Mouse (Mus musculus) liver, adult 2 months (tissue): ENCODE measurements around the gene Aurkaip1. TPM values are rescaled to one million over a fixed set of nuclear protein-coding genes. Genes with fewer than 3 reads are reported as not detected.

Source experiments
- DNase-seq: peaks from one replicate; pipeline ENCODE4 v3.0.0-alpha.2; 2011; ENCODE audit warnings: low read depth, low spot score; ENCODE audit errors: extremely low read depth
- H3K27ac ChIP-seq: fragments of 200-500 bp; replicated peaks from 2 replicates; pipeline ENCODE4 v1.5.1; 2012; ENCODE audit warnings: low read depth, mild to moderate bottlenecking, control low read depth, inconsistent platforms, low read length; ENCODE audit not compliant: insufficient read depth
- H3K27me3 ChIP-seq: fragments of 200-500 bp; 2 replicates; pipeline ENCODE4 v1.6.1; 2012; ENCODE audit warnings: mild to moderate bottlenecking, moderate library complexity, low read length, inconsistent platforms; ENCODE audit not compliant: control insufficient read depth, insufficient read depth
- H3K36me3 ChIP-seq: fragments of 200-500 bp; 2 replicates; pipeline ENCODE4 v1.6.1; 2012; ENCODE audit warnings: low read length, inconsistent platforms; ENCODE audit not compliant: control insufficient read depth, insufficient read depth
- H3K4me1 ChIP-seq: fragments of 200-500 bp; 2 replicates; pipeline ENCODE4 v1.6.1; 2011; ENCODE audit warnings: low read length; ENCODE audit not compliant: control insufficient read depth, insufficient read depth
- H3K4me3 ChIP-seq: fragments of 200-500 bp; 2 replicates; pipeline ENCODE4 v1.5.1; 2011; ENCODE audit warnings: low read depth, mild to moderate bottlenecking, control low read depth, low read length, moderate library complexity; ENCODE audit not compliant: insufficient read depth
- H3K79me2 ChIP-seq: fragments of 200-500 bp; 2 replicates; pipeline ENCODE4 v1.6.1; 2012; ENCODE audit warnings: inconsistent platforms, mild to moderate bottlenecking, low read length, moderate library complexity; ENCODE audit not compliant: control insufficient read depth, insufficient read depth
- H3K9ac ChIP-seq: fragments of 200-500 bp; 2 replicates; pipeline ENCODE4 v1.6.1; 2012; ENCODE audit warnings: low read depth, mild to moderate bottlenecking, control low read depth, inconsistent platforms, low read length
- CTCF ChIP-seq: fragments of 200-500 bp; IDR thresholded peaks from 2 replicates; pipeline ENCODE4 v1.5.1; 2011; ENCODE audit warnings: low read depth, low read length, control low read depth
- POLR2A ChIP-seq: fragments of 200-500 bp; IDR thresholded peaks from 2 replicates; pipeline ENCODE4 v1.6.1; 2011; ENCODE audit warnings: low read length, control low read depth; ENCODE audit not compliant: insufficient read depth; ENCODE audit errors: extremely low read depth
- WGBS: fragments of 180-500 bp; shearing (Covaris S2); methylation state at CpG from one replicate; pipeline ENCODE4 v1.1.7; 2018; 5-methylcytosine and 5-hydroxymethylcytosine counted together
- polyA plus RNA-seq: library from polyadenylated mRNA; depleted of rRNA; stranded (reverse); fragments of >200 nt; gene quantifications from 2 replicates; pipeline ENCODE4 v1.2.3, GENCODE M21; 2012
- total RNA-seq: library from RNA; depleted of rRNA; stranded (reverse); fragments of >200 nt; gene quantifications from 2 replicates; pipeline ENCODE4 v1.2.3, GENCODE M21; 2014

Aurkaip1 gene
- total and polyA plus RNA-seq, 2 experiments = 151 to 154 TPM

DNA sequence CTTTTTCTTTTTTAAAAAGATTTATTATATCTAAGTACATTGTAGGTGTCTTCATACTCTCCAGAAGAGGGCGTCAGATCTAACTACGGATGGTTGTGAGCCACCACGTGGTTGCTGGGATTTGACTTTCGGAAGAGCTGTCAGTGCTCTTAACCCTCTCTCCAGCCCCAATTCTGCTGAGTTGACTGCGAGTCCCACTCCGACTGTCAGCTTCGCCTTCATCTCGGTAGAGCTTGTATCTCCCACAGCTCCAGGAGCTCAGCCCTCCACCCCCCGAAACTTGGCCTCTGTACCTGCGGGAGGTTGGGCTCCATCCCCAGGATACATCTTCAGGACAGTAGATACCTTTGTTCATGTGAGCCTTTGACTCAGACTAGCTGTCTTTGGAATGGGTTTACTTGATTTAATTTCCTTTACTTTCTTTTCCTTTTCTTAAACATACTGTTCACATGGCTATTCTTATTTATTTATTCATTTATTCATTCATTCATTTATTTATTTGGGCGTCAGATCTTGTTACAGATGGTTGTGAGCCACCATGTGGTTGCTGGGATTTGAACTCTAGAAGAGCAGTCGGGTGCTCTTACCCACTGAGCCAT is 28.2 kb upstream of the Aurkaip1 start, which contains the start of gene Mrpl20:
Gene Mrpl20 (plus strand): TSS at position 138 of the 599 bp plus-strand sequence.
- H3K4me3 ChIP-seq = peak within 1 kb of the TSS; percentile 92
- H3K36me3 ChIP-seq = peaks cover 11% of the 10 kb centered on the region
- peak within 1 kb of the TSS; percentile 59 for H3K27ac ChIP-seq
- H3K4me1 ChIP-seq = peaks cover 10% of the 10 kb centered on the region
- peak; percentile 16; the same call in 1 of the 2 replicates for TF ChIP-seq CTCF
- no peak for TF ChIP-seq POLR2A
- WGBS = 19% methylated on average over 12 of the region's 12 CpGs
- no peaks in the 10 kb centered on the region for H3K27me3 ChIP-seq
- peak; percentile 44 for DNase-seq
- peak within 1 kb of the TSS; percentile 92 for H3K9ac ChIP-seq
- peaks cover 17% of the 10 kb centered on the region for H3K79me2 ChIP-seq

DNA sequence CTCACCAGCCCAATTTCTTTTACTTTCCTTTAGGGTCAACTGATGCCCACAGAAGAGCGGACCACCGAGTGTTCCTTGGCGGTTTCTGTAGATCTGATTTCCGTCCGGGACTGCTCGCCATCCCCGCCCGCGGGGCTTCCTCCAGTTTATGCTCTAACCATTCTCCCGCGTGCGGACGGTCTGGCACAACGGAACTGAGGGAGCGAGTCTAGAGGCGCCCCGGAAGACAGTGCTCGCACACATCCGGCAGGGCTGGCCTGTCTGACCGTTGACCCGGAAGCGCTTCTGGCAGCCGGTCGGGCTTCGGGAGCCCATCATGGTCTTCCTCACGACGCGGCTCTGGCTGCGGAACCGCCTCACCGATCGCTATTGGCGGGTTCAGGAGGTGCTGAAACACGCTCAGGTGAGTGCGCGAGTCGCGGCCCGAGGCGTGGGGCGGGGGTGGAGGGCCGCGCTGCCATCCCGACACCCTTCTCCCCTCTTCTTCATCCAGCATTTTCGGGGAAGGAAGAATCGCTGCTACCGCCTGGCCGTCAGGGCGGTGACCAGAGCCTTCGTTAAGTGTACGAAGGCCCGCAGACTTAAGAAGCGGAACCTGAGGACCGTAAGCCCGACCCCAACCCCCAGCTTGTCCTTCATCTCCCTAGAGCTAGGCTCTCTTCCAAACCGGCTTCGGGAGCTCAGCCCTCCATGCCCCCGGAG is 27.6 kb upstream of the Aurkaip1 start:
- Histone ChIP-seq H3K4me3 (peak overlapping the region; percentile 92), H3K36me3 (peaks cover 18% of the 10 kb centered on the region), H3K4me1 (peaks cover 10% of the 10 kb centered on the region), H3K9ac (peak overlapping the region; percentile 92), H3K79me2 (peaks cover 17% of the 10 kb centered on the region), H3K27ac (peak overlapping the region; percentile 59), H3K27me3 (no peaks in the 10 kb centered on the region)
- TF ChIP-seq CTCF = no peak
- TF ChIP-seq POLR2A = peak; percentile 75
- peak; percentile 79 for DNase-seq
- WGBS = under 1% methylated on average over 58 of the region's 58 CpGs

DNA sequence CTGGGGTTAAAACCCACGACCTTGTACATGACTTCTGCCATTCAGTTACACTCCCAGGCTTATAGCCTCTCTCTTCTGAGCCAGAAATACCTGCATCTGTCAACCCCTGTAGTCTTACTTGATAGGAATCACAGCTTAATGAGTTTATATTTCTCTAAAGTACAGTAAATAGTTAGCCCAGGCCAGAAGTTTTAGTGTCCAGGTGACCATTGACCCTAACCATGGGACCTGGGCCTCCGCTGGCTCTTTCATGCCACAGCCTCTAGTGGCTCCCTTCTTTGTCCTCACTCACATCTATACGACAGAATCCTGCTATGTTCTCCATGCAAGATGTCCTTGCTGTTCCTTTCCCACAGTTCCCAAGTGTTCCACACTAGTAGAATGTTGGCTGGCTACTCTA is 23.2 kb upstream of the Aurkaip1 start:
- WGBS = 45% methylated on average over 3 of the region's 3 CpGs
- Histone ChIP-seq H3K4me1 (peaks cover 15% of the 10 kb centered on the region), H3K79me2 (peaks cover 22% of the 10 kb centered on the region), H3K36me3 (peaks cover 38% of the 10 kb centered on the region), H3K4me3 (no peak overlapping the region), H3K9ac (no peak overlapping the region), H3K27ac (no peak overlapping the region), H3K27me3 (no peaks in the 10 kb centered on the region)
- DNase-seq = peak; percentile 62
- TF ChIP-seq CTCF = no peak
- no peak for TF ChIP-seq POLR2A

DNA sequence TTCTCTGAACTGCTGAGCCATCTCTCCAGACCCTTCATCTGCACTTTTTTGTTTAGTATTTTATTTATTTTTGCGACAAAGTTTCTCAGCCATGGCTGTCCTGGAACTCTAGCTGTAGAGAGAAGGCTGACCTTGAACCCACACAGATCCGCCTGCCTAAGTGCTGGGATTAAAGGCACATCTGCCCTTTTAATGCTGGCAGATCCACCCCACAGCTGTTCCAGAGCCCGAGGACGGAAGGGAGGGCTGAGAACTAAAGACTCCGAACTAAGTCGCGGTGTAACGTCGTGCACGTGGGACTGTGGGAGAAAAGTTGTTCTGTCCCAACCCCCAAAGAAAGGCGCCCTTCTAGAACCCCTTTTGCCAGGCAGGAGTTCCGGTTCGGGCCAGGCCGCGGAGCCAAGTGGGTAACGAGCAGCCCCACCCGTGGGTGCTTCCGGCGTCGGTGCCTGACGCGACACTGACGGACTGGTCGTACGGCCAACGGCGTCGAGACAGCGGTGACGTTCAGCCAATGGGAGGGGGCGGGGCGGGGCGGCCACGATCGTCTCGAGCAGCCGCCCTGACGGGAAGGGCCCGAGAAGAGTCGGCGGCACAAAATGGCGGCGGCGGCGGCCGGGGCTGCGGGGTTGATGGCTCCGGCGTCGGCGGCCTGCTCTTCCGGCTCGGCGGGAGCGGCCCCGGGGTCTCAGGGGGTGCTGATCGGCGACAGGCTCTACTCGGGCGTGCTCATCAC is 19.0 kb upstream of the Aurkaip1 start, which contains the start of gene Ccnl2:
Gene Ccnl2 (plus strand): TSS at position 561 of the 736 bp plus-strand sequence.
- Histone ChIP-seq H3K79me2 (peaks cover 18% of the 10 kb centered on the region; the same call in 1 of the 2 replicates), H3K4me1 (peaks cover 14% of the 10 kb centered on the region; the same call in 1 of the 2 replicates), H3K27ac (peak within 1 kb of the TSS; percentile 84), H3K36me3 (peaks cover 58% of the 10 kb centered on the region), H3K27me3 (no peaks in the 10 kb centered on the region), H3K9ac (peak within 1 kb of the TSS; percentile 96), H3K4me3 (peak within 1 kb of the TSS; percentile 84)
- DNase-seq = peak; percentile 89
- TF ChIP-seq POLR2A = peak; percentile 67; the same call in 1 of the 2 replicates
- no peak for TF ChIP-seq CTCF
- under 1% methylated on average over 60 of the region's 60 CpGs for whole genome bisulfite sequencing

DNA sequence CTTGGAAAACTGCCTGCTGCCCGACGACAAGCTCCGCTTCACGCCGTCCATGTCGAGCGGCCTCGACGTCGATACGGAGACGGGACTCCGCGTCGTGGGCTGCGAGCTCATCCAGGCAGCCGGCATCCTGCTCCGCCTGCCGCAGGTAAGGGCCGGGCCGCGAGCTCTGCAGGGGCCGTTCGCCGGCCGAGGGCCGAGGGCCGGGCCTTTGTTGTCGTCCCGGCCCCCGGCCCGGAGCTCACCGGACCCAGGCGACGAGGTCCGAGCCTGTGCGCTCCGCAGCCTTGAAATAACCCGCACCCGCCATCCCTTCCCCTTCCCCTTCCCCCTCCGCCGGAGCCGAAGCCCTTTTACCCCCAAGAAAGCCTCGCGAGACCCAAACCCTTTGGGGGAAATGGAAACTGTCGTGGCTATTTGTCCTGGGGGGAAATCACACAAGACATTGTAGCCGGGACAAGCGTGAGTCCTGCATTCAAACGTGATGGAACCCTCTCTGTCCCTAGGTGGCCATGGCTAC is 18.3 kb upstream of the Aurkaip1 start:
- under 1% methylated on average over 49 of the region's 49 CpGs for WGBS
- H3K4me3 ChIP-seq = peak overlapping the region; percentile 84

More for the DNA sequence above, 18.3 kb upstream of the Aurkaip1 start:
- H3K27me3 ChIP-seq = no peaks in the 10 kb centered on the region
- peak overlapping the region; percentile 84 for H3K27ac ChIP-seq
- peak overlapping the region; percentile 96 for H3K9ac ChIP-seq
- peaks cover 14% of the 10 kb centered on the region; the same call in 1 of the 2 replicates for H3K4me1 ChIP-seq
- TF ChIP-seq POLR2A (no peak), CTCF (no peak)
- H3K36me3 ChIP-seq = peaks cover 59% of the 10 kb centered on the region
- H3K79me2 ChIP-seq = peaks cover 18% of the 10 kb centered on the region; the same call in 1 of the 2 replicates
- DNase-seq = no peak
